Mouse (Mus musculus): ENCODE measurements around the gene Gpr137c.

DNA sequence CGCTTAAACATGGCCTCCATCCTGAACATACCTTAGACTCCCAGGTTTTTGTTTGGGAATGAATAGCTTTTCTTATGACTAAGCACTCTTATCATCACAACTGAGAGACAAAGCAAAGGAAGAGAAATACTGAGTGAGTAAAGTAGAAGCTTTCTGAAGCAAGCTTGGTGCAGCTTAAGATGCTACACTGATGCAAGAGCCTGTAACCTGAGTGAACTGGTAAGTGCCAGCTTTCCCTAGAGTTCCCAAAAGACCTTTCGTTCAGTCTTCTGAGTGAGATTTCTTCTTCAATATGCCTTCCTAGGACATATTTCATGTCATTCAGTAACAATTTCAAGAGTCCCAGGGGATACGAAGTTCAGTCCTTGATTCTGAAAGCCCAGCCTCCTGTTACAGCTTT, 101.5 kb downstream of the Gpr137c start:
- no peak for TF ChIP-seq TAL1 (IDR thresholded peaks at IDR 0.05; ENCODE audit: low read length)
- TF ChIP-seq GATA1 (IDR thresholded peaks at IDR 0.05; ENCODE audit: low read length): no peak
